Mouse (Mus musculus) liver, postnatal 0 days (tissue): ENCODE data around the gene Clpb.

Experiments used
- CTCF ChIP-seq: sonication (generic); IDR thresholded peaks from 2 replicates; pipeline ENCODE4 v1.5.1; 2016; ENCODE audit warnings: antibody characterized with exemption, low read depth
- EP300 ChIP-seq: IDR thresholded peaks from 2 replicates; pipeline ENCODE4 v1.6.1; 2016; ENCODE audit warnings: antibody characterized with exemption, low read depth, mild to moderate bottlenecking

DNA sequence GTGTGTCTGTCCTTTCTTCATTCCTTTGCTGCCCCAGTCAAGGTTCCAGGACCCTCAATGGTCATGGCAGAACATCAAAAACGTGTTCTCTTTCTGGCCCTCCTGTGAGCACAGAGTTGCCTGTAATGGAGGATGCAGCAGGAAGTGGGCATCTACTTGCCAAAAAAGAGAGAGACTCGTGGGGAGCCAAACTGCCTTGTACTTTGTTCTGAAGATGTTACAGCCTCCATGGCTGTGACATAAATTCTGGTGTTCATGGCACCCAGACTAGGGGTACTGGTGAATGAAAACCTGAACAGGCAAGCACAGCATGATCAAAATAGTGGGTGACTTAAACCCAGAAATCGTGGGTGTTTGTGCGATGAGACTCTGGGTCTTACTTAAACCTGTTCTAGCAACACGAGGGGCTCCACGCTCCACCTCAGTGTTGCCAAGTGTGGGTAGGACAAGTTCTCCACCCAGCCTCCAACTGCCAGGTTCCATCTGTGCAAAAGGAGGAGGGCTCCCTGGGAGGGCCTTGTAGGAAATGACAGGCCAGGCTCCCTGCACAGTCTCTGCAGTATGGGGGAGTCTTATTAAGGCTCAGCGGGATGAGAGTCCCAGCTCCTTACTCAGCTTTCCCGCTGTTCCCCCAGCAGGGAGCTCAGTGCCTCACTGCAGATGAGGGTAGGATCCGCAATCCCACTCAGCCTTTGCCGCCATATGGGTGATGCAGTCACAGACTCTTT, 45.8 kb upstream of the Clpb start:
- TF ChIP-seq EP300 (no peak), CTCF (no peak)
